Mouse (Mus musculus) thymus, adult 2 months (tissue): ENCODE measurements around the gene Oprd1. TPM values are rescaled to one million over a fixed set of nuclear protein-coding genes. Genes with fewer than 3 reads are reported as not detected.

Experiments
- DNase-seq: peaks from one replicate; pipeline ENCODE4 v3.0.0; 2021
- H3K27ac ChIP-seq: fragments of 200-500 bp; 2 replicates; pipeline ENCODE4 v1.5.1; 2012; ENCODE audit warnings: low read length, control low read depth; ENCODE audit not compliant: control insufficient read depth, insufficient read depth
- H3K27me3 ChIP-seq: fragments of 200-500 bp; 2 replicates; pipeline ENCODE4 v1.6.1; 2012; ENCODE audit warnings: mild to moderate bottlenecking, low read length, moderate library complexity, mixed read lengths; ENCODE audit not compliant: control insufficient read depth, insufficient read depth
- H3K36me3 ChIP-seq: fragments of 200-500 bp; 2 replicates; pipeline ENCODE4 v1.6.1; 2012; ENCODE audit warnings: mild to moderate bottlenecking, low read length, moderate library complexity; ENCODE audit not compliant: control insufficient read depth, insufficient read depth
- H3K4me1 ChIP-seq: fragments of 200-500 bp; replicated peaks from 2 replicates; pipeline ENCODE4 v1.6.1; 2012; ENCODE audit warnings: low read length; ENCODE audit not compliant: control insufficient read depth, insufficient read depth
- H3K4me3 ChIP-seq: fragments of 200-500 bp; 2 replicates; pipeline ENCODE4 v1.5.1; 2012; ENCODE audit warnings: mild to moderate bottlenecking, low read length, control low read depth, moderate library complexity; ENCODE audit not compliant: control insufficient read depth, insufficient read depth
- CTCF ChIP-seq: fragments of 200-500 bp; IDR thresholded peaks from 2 replicates; pipeline ENCODE4 v1.5.1; 2012; ENCODE audit warnings: mild to moderate bottlenecking, control low read depth, low read length, moderate library complexity, borderline replicate concordance; ENCODE audit not compliant: control insufficient read depth, poor library complexity, insufficient read depth; ENCODE audit errors: extremely low read depth
- POLR2A ChIP-seq: fragments of 200-500 bp; IDR thresholded peaks from 2 replicates; pipeline ENCODE4 v1.6.1; 2012; ENCODE audit warnings: mild to moderate bottlenecking, low read length, control low read depth, moderate library complexity; ENCODE audit not compliant: control insufficient read depth, poor library complexity, insufficient read depth; ENCODE audit errors: extremely low read depth
- WGBS: fragments of 180-500 bp; shearing (Covaris S2); methylation state at CpG from one replicate; pipeline ENCODE4 v1.1.7; 2018; 5-methylcytosine and 5-hydroxymethylcytosine counted together
- polyA plus RNA-seq: library from polyadenylated mRNA; depleted of rRNA; stranded (reverse); fragments of >200 nt; gene quantifications from 2 replicates; pipeline ENCODE4 v1.2.3, GENCODE M21; 2012

Gene Oprd1
- polyA plus RNA-seq, 1 experiment, result 4.3 TPM

DNA sequence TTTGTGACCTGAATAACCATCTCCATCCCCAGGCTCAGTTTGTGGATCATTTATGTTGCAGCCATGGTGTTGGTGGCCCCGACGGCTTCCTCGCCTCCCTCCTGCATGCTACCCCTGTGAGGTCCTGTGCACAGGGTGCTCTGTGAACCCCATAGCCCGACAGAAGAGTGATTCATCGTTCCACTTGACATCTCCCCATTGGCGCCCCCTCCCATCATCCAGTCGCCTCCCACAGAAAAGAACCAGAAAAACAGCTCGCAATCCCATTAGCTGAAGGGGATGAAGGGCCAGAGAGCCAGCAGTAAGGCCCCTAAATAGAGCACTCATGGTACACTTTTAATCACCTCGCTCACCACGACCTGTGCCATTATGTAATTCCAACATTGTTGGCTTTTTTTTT lies 32.2 kb upstream of the Oprd1 start:
- WGBS, result 73% methylated on average over 10 of the region's 10 CpGs
- no peak for TF ChIP-seq CTCF
- no peak for TF ChIP-seq POLR2A
- H3K27ac ChIP-seq, result no peak overlapping the region

DNA sequence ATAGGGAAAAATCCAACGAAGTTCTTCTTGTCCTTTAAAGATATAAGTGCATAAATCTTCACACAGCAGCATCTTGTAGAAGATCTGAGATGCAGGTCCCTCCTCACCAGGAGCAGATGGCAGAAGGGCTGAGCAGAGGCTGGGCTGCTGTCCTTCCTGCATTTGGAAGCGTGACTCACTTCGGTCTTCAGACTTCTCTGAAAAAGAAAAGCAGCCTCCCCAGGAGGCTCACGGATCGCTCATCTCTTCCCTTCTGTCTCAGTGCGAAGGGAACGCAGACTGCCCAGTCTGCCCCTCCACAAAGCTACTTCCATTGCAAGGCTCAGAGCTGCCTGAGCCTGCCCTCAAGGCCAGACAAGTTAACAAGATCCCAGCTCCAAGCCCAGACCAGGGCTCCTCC lies 26.6 kb upstream of the Oprd1 start:
- DNase-seq, result no peak
- WGBS, result 64% methylated on average over 7 of the region's 7 CpGs
- no peak for TF ChIP-seq POLR2A
- no peak for TF ChIP-seq CTCF
- no peaks in the 10 kb centered on the region for H3K4me1 ChIP-seq
- no peak overlapping the region for H3K27ac ChIP-seq
- no peaks in the 10 kb centered on the region for H3K36me3 ChIP-seq
- no peaks in the 10 kb centered on the region for H3K27me3 ChIP-seq
- H3K4me3 ChIP-seq, result no peak overlapping the region

More for the DNA sequence above, 32.2 kb upstream of the Oprd1 start:
- Histone ChIP-seq H3K4me1 (no peaks in the 10 kb centered on the region), H3K27me3 (no peaks in the 10 kb centered on the region), H3K4me3 (no peak overlapping the region), H3K36me3 (no peaks in the 10 kb centered on the region)
- DNase-seq, result no peak

DNA sequence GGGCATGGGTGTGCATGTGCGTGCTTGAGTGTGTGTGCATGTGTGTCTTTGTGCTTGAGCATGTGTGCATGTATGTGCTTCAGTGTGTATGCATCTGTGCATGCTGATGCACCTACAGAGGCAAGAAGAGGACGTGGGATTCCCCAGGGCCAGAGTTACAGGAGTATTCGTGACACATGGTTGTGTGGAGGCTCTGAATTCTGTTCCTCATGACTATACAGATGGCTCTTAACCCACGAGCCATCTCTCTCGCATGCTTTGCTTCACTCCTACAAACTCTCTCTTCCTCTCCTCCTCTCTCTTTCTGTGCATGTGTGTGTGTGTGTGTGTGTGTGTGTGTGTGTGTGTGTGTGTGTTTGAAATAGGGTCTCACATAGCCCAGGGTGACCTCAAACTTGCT lies 25.5 kb upstream of the Oprd1 start:
- Histone ChIP-seq H3K4me3 (no peak overlapping the region), H3K27me3 (no peaks in the 10 kb centered on the region), H3K36me3 (no peaks in the 10 kb centered on the region), H3K4me1 (no peaks in the 10 kb centered on the region), H3K27ac (no peak overlapping the region)
- no peak for TF ChIP-seq CTCF
- 81% methylated on average over 5 of the region's 5 CpGs for WGBS
- DNase-seq, result no peak

GRCm38 (mm10) chr4:132169271-132169670 lies 25.0 kb upstream of the Oprd1 start:
- no peaks in the 10 kb centered on the region for H3K27me3 ChIP-seq
- no peaks in the 10 kb centered on the region for H3K36me3 ChIP-seq
- no peak overlapping the region for H3K4me3 ChIP-seq
- 94% methylated on average over 3 of the region's 3 CpGs for WGBS
- TF ChIP-seq POLR2A (no peak), CTCF (no peak)
- H3K27ac ChIP-seq, result no peak overlapping the region
- H3K4me1 ChIP-seq, result no peaks in the 10 kb centered on the region
- no peak for DNase-seq

DNA sequence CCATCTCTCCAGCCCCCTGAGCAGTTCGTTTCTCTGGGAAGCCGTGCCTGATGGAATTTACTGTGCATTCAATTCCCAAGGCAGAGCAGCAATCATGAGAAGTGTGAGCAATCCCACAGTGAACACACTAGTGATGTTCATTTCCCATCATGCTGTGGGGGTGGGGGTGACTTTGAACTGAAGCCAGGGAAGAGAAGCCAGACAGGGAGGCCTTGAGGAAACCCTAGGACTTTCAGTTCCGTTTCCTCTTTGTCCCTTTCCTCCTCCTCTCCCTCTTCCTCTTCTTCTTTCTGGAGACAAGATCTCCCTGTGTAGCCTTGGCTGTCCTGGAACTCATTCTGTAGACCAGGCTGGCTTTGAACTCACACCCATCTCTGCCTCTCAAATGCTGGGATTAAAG lies 23.1 kb upstream of the Oprd1 start:
- no peaks in the 10 kb centered on the region for H3K4me1 ChIP-seq
- H3K4me3 ChIP-seq, result no peak overlapping the region
- H3K27me3 ChIP-seq, result no peaks in the 10 kb centered on the region
- 91% methylated on average over 3 of the region's 3 CpGs for WGBS
- no peaks in the 10 kb centered on the region for H3K36me3 ChIP-seq
- TF ChIP-seq POLR2A, result no peak
- TF ChIP-seq CTCF, result no peak
- DNase-seq, result no peak
- H3K27ac ChIP-seq, result no peak overlapping the region

DNA sequence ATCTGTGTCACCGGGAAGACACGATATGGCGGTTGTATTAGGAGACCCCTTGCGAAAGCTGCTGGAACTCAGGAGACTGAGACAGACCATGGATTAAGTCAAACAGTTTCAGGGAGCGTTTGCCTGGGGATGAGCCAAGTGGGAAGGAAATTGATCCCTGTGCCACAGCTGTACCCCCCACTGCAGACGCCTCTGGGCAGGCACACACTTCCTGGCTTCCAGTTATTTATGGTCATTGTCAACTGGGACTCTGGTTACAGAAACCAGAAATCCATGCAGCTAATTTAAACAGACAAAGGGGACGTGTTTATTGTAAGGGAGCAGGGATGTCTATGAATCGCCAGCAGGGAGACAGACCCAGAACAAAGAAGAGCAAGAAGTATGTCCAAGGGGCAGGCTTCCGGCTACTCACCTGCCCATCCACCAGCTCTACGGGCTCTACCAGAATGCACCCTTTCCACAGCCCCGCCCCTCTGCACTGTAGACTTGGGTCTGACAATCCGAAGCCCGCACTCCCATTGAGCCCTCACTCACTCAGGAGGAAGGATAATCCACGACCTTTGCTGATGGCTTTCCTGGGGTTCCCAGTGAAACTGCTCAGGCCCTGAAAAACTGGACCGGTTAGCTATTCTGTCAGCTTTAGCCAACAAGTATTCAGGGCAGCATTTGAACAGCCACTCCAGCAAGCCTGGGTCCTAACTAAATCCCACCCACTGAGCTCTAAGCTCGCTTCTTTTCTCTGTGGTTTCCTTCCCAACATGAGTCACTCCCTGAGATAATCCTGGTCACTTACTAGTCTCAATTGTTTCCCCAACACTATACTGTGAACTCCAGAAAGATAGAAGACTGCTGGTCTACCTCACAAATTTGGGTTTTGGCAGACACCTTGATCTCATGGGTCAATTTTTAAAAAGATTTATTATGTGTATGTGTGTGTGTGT lies 22.3 kb upstream of the Oprd1 start:
- H3K27ac ChIP-seq, result no peak overlapping the region
- DNase-seq, result no peak
- whole genome bisulfite sequencing, result 86% methylated on average over 16 of the region's 16 CpGs
- no peak overlapping the region for H3K4me3 ChIP-seq
- no peaks in the 10 kb centered on the region for H3K4me1 ChIP-seq
- H3K27me3 ChIP-seq, result no peaks in the 10 kb centered on the region
- TF ChIP-seq CTCF, result no peak
- TF ChIP-seq POLR2A, result no peak
- no peaks in the 10 kb centered on the region for H3K36me3 ChIP-seq

DNA sequence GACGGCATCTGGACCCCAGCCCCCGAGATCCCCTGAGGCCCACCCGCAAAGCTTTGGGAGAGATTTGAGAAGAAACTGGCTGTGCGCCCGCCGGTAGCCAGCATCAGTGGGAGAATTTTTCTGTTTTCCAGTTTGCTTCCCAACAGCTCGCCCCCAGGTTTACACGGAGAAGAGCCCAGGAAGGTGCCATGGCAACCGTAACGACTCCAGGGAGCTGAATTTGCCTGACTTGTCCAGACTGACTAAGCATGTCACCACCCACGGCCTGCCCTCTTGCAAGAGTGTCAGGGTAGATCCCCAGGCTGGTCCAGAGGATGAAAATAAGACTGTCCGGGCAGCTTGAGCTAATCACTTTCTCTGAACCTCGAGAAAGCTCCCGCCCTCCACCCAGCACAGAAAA lies 21.4 kb upstream of the Oprd1 start:
- no peaks in the 10 kb centered on the region for H3K27me3 ChIP-seq
- no peak for TF ChIP-seq POLR2A
- no peak for TF ChIP-seq CTCF
- no peak overlapping the region for H3K4me3 ChIP-seq
- H3K36me3 ChIP-seq, result no peaks in the 10 kb centered on the region
- DNase-seq, result no peak
- no peaks in the 10 kb centered on the region for H3K4me1 ChIP-seq
- no peak overlapping the region for H3K27ac ChIP-seq
- 90% methylated on average over 14 of the region's 14 CpGs for WGBS
